Mouse (Mus musculus) adipocyte (in vitro differentiated cells): ENCODE measurements around the gene Mfsd5.

Source experiments
- DNase-seq: peaks from one replicate; pipeline ENCODE4 v3.0.0-alpha.2; 2016; ENCODE audit warnings: low spot score

The Mfsd5 gene

DNA sequence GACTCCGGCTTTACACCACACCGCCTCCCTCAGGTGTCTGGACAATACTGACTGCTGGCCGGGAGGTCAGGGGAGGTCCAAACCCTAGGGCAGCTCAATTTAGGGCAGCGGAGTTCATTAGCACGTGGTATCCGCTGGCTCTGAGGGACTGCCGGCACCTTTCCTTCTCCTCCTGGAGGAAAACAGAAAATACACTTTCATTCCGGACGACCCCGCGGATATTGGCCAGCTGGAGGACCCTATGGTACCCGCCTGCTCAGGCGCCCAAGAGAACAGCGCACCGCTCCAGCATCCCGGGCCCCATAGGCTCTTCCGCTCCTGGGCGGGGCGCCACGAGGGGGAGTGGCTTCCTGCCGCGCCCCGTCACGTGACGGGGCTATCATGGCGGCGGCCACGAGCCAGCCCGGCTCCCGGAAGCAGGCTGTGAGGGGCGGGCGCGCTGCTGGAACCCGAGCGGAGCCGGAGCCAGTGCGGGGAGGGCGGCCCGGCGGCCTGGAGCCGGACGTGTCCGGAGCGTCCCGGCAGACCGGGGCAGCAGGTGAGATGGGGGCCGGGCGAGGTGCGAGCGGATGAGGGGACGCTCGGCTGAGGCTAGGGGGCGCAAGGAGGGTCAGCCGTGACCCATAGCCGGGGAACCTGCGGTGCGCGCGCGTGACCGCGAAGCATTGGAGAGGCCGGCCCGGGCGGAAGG lies at the start of gene Mfsd5:
Mfsd5 (plus strand) TSS at position 363 of the 691 bp plus-strand sequence.
- peak; percentile 92 for DNase-seq

GRCm38 (mm10) chr15:102230408-102231321 lies 48.6 kb upstream of the Mfsd5 start:
- DNase-seq = no peak

DNA sequence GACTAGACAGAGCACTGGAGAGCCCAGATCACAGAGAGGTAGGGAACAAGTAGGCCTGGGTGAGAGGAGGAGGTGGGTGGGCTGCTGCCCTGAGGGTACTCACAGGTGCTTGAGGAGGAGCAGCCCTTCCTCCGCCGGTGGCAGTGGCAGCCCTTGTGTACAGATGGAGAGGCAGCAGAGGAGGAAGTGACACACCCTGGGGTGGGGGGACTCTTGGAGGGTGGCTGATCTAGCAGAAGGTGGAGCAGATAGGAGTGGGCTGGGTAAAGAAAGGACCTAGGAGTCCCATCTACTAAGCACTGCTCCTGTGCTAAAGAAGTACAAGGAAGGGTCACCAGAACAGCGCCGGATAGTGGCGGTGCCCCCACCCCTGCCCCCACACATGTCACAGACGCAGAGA lies 47.5 kb upstream of the Mfsd5 start, which contains the start of gene Itgb7:
Itgb7 (minus strand) TSS at position 197 of the 400 bp plus-strand sequence.
- DNase-seq = no peak

- DNase-seq = no peak
These were observed 46.5 kb upstream of the Mfsd5 start for GRCm38 (mm10) chr15:102232764-102233163.

GRCm38 (mm10) chr15:102233896-102234295 lies 45.4 kb upstream of the Mfsd5 start:
- no peak for DNase-seq

DNA sequence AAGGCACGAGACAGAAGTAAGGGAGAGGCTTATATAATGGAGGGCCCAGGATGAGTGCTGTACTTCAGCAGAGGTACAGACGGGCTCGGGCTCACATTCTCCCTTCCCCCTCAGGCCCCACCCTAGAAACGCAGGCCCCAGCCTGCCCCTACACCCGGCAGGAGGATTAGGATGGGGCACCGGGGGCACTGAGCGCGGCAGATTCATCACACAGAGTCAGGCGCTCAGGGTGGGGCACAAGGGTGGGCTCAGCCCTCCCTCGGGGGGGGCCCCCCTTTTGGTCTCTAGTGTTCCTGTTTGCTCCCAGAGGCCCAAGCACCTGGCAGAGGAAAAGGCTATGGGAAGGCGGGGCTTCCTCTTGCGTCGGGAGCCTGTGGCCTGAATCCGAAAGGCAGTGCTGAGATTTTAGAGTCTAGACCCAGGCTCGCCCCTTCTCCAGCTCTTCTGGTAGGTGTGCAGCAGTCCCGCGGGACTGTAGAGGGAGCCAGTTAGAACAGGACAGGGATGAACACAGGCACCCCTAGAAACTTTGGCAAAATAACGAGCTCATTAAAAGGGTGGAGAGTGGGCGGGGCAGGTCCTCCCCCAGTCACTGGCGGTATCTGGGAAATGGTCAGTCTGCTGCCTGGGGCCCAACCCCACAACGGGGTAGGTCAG lies 43.8 kb upstream of the Mfsd5 start:
- DNase-seq = no peak

DNA sequence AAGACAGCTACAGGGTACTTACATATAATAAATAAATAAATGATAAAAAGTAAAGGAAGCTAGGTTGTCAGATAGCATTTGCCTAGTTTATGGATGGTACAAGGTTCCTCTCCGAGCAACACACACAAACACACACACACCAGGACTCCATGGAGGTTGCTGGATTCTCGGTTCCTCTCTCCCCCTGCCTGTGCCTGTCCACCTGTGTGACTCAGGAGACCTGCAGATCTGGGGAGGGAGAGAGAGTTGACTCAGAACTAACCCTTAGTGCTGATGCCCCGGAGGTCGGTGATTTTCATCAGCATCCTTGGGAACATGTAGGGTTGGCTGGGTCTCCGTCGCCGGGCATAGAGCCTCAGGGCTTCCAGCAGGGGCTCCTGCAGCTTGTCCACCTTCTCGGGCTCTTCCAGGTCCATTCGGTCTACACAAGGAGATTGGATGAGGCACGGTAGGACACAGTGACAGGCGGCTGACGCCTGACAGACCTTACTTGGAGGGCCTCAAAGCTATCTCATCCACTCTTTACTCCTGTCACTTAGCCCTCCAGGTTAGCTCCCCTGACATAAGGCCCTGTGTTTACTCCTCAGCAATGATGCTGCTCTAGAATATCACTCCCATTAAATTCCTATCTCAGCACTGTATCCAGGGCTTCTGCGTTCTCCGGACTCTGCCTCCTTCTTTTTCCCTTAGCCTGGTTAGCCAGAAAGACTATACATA lies 40.6 kb upstream of the Mfsd5 start:
- no peak for DNase-seq

DNA sequence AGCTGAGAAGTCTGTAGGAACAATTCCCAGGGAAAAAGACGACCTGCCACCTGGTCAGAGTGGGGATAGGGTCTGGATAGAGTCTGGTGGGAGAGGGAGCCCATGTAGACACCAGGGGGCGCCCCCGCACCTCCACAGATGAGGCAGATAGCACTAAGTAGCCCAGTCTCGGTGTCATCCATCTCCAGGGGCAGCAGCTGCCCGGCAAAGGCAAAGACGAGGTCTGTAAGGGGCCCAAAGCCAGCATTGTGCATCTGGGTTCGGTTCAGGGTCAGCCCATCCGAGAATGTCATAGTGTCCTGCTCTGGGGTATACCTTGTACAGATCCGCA lies 40.0 kb upstream of the Mfsd5 start:
- peak; percentile 68 for DNase-seq

- no peak for DNase-seq
These were observed 39.4 kb upstream of the Mfsd5 start for GRCm38 (mm10) chr15:102239851-102240250.

- DNase-seq = no peak
These were observed 38.6 kb upstream of the Mfsd5 start for GRCm38 (mm10) chr15:102240607-102241006.

DNA sequence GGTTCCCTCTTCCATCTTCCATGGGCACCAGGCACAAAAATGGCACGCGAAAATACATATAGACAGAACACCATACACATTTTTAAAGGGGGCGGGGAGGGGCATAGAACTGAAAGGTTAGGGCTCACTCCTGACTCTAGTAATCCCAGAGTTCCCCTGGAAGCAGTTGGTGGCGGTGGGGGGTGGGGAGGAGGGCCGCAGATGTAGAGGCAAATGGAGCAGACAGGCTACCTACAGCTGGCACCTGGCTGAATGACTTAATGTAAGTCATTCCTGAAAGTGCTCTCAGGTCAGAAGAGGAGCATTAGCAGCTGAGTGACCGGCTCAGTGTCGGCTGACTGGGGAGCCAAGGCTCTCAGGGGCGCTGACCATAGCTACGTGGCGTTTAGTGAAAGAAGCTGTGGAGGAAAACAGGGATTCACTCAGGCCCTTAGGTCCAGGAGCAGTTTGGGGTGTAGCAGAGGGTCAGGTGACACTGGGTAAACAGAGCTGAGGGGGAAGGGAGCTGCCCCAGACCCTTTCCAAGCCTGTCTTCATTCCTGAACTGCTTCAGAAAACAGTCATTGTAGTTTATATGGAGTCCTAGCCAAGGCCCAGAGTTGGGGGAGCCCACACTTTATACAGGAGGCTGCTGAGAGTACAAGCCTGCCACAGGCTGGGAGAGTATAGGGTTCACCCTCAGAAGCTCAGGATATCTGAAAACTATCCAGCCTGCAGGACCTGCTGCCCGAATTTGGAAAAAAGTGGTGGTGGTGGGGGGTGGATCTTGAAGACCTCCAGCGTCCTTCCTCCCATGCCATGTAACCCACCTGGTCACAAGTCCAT lies 36.6 kb upstream of the Mfsd5 start:
- DNase-seq = no peak

DNA sequence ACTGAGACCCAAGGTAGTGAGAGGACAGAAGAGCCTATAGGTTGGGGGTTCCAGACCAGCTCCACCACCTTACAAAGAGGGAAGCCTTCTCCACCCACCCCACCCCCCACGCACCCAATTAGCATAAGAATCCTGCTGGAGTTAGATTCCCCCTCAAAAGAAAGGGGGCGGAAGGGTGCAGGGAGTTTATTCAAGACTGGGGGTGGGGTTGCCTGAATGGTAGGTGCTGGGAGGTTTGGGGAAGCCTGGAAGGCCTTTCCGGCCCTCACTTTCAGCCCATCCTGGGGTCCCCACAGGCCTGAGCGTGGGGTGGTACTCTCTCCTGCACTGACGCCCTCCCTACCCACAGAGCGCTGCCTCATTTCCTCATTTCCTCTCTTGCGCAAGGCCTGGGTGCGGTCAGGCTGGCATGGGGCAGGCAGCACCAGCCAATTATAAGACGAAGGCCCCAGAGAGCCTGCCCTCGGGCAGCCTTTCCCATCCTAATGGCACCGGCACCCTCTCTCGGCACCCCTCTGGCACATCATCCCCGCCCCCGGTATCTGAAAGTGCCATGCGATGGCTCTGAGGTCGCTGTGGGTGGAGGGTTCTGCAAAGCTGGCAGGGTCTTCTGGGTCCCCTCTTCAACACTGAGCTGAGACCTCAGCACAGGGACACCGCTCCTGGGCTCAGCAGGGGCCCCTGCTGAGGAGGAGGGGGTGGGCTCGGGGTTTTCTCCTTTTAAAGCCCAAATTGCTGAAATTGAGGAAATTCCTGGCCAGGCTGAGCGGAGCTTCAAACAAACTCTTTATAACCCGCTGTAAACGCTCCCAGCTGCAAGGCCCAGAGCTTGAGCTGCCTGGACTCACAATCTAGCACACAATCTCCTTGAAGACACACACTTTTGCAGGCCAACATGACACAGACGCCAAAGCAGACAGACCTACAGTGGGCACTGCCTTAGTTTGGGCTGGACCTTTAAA lies 35.7 kb upstream of the Mfsd5 start:
- peak; percentile 84 for DNase-seq

DNA sequence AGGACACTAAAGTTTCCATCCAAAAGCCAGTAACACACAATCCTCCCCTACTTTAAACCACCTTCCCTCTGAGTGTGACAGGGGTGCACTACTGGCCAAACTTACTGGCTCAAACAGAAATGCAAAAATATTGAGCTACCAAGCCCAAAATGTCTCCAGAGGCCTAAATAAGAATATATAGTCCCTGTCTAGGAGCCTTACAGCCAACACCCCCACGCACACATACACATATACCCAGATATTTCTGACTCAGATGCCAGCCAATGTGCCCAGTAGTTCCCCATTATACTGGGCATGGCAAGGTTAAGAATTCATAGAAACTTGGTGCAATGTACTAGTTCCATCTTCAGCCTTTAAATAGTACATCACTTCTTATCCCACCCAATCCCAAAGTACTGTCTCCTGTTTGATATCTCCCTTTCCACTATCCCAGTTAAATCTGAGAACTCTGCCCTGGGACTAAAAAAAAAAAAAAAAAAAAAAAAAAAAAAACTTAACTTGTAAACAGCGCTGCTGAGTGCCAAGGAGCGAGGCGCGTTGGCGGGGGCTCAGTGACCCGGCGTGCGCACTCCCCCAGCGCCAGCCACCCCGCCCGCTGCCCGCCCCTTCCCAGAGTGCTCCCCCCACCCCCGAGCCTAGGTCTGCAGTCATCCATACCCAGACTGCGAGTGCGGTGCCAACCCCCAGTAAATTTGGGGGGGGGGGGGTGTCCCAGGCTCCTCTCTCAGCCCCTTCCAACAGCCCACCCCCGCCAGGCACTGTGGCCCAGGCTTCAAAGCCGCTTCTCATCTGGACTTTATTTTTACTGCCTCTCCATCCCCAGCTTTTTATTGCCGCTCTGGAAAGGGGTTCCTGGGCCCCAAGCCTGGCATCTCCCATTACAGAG lies 34.7 kb upstream of the Mfsd5 start:
- peak; percentile 68 for DNase-seq

DNA sequence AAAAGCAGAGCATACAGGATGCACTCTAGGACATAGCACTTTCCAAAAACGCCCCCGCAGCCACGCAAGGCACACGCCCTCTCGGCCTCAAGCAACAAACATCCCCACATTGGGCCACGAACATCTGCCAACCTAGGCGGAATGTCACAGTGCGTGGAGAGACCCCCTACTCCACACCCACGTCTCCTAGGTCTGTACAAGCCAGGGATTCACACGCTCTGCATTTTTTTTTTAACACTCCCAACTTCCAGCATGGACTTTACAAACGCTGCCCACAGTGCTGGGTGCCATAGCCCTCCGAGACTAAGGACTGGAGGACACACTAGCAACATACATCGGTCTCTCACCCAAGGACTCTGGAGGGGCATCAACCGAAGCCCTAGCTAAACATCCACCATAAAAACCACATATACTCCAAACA lies 33.8 kb upstream of the Mfsd5 start:
- peak; percentile 66 for DNase-seq

DNA sequence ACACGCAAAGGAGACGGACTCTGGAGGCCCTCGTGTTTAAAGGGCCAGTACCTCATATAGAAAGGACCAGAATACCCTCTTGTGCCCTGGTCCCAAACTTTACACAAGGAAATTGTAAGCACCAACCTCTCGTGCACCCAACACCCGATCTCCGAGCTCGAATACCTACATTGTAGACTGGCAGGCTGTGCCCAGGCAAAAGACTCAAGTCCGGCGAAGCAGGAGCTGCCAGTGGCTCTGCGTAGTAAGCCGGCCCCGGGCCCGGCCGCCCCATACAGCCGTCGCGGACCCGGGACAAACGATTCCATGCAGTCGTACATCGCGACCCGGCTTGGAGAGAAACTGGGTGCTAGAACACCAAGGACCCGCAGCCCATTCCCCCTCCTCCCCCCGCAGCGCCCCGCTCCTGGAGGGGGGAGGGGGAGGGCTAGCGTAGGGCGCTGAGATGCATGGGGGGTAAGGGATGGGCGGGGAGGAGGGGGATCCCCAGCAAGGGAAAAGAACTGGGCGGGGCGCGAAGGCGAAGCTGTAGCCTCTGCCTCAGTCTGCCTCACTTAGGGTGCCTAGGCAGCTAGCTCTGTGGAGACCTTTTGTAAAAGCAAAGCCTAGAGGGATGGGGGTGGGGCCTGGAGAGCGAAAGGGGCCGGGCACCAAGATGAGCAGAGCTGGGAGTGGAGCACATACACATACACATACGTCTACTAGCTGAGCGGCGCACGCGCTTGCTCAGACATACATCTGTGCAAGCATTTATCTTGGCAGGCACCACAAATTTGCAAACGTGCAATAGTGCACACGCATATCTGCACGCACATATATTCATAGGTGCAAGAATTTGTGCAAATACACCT lies 33.1 kb upstream of the Mfsd5 start:
- DNase-seq = peak; percentile 83

GRCm38 (mm10) chr15:102246866-102247251 lies 32.4 kb upstream of the Mfsd5 start:
- DNase-seq = peak; percentile 96

GRCm38 (mm10) chr15:102247252-102248130 lies 31.8 kb upstream of the Mfsd5 start:
- peak; percentile 76 for DNase-seq
